Mouse (Mus musculus) layer of hippocampus, adult 9-11 months (tissue): Measurements from ENCODE around the gene Olfr975.
"Not testable (repeated sequence)": the region's sequence is repeated elsewhere in the genome, so short reads cannot be mapped to it uniquely, and the experiment has no call there.

Experiments used
- DNase-seq: peaks from one replicate; pipeline ENCODE4 v3.0.0; 2022

The Olfr975 gene

DNA sequence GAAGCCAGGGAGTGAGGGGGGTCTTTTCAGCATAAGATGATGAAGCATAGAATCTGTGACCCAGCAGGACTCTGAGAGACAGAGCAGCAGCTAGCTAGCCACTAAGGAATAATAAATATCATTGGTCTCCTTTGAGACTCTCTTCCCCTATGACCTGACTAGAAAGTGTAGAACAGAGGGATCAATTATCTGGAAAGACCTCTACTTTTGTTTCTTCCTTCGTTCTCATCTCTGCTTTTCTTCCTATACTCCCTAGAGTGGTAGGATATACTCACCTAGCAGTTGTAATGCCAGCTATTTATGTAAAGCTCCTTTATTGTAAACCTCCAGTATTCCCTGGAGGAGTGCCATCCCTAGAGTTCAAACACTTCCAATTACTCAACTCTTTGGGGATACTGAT is at the start of gene Olfr975:
Olfr975 (minus strand) TSS at position 101 of the 400 bp plus-strand sequence.
- no peak for DNase-seq

DNA sequence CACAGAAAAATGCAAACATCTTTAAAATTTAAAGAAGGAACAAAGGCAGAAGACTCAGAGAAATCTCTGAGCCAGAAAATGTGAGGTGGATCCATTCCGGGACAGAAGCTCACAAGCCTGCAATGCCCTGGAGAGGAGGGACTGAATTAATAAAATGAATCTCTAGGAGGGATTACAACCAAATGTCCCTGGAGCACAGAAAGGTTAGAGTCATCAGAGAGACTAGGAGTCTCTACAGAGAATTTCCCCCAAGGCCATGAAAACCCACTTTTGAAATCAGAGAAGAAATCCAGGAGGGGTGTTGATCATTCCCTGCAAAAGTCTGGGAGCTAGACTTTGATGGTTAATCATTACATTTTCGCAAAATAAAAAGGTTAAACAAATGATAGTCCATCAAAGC is 40.0 kb upstream of the Olfr975 start, which contains the start of gene Olfr978:
Olfr978 (plus strand) TSS at position 301 of the 400 bp plus-strand sequence.
- DNase-seq: no peak

DNA sequence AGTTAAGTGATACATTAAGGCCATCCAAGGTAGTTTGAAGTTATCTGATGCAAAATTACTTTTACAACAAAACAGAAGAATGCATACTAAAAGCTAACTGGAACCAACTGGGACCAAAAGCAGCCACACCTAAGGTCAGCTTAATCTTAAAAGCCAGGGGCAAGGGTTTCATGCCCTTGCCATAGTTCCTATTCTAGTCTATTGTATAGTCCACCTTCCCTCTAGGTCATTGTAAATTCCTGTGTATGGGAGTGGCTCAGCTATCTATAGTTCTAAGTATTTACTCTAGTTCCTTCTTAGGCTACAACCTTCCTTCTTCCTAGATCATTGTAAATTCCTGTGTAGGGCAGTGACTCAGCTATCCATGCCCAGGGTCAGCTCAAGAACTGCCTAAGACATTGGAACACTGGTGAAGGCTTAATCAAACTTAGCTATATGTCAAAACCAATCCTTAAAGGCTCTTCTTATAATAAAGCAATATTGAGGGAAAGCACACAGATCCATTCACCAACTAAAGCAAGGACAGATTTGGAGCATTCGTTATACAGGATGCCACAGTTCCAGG is 24.8 kb upstream of the Olfr975 start:
- DNase-seq: not testable (repeated sequence)

DNA sequence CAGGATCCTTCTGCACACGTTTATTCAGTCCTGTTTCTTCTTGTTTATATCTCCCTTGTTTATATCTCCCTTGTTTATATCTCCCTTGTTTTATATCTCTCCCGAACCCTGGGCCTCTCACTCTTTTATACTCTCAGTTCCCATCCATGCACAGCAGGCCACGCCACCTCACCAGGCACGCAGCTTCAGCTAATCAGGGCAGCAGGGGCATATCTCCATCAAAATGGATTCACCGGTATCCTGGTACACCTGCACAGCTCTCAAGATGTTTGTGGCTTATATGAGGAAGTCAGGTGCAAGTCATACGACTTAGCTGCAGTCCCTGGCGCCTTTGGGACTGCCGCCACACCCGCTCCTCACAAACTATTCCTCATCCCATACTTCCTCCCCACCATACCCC is 9.2 kb upstream of the Olfr975 start, which contains the start of gene Olfr976:
Olfr976 (minus strand) TSS at position 101 of the 400 bp plus-strand sequence.
- not testable (repeated sequence) for DNase-seq

DNA sequence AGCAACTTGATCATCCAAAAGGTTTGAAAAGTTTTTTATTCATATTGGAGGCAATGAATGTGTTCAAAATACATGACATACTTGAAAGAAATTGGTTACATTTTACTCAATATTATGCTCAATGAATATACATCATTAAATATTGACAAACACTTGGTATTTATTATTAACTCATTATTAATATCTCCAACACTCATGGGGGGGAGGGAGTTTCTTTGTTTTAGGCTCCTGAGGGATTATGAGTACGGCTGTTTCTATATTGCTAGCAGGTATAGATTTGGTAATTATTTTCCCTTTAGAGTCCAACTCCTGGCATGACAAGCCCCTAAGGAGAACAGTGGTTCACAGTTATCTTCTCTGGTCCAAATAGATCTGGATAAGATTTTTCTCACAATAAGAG is 14.6 kb downstream of the Olfr975 start, which contains the start of gene Olfr974:
Olfr974 (plus strand) TSS at position 301 of the 400 bp plus-strand sequence.
- no peak for DNase-seq

DNA sequence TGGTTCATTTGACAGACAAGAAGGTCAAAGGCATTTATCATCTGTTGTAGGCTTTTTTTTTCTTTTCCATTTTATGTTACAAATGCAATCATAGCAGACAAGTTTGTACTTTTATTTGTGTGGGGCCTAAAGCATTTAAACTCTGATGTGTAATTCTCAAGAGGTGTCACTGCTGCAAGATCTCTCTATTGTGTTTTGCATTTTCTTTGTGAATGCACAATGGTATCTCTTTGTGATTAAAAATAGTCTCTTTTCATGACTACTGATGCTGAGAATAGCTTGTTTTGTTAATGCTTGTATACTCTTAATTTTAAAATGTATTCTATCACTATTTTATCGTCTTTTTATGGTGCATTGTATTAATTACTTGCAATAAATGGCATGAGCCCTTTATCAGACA is 23.0 kb downstream of the Olfr975 start:
- not testable (repeated sequence) for DNase-seq

DNA sequence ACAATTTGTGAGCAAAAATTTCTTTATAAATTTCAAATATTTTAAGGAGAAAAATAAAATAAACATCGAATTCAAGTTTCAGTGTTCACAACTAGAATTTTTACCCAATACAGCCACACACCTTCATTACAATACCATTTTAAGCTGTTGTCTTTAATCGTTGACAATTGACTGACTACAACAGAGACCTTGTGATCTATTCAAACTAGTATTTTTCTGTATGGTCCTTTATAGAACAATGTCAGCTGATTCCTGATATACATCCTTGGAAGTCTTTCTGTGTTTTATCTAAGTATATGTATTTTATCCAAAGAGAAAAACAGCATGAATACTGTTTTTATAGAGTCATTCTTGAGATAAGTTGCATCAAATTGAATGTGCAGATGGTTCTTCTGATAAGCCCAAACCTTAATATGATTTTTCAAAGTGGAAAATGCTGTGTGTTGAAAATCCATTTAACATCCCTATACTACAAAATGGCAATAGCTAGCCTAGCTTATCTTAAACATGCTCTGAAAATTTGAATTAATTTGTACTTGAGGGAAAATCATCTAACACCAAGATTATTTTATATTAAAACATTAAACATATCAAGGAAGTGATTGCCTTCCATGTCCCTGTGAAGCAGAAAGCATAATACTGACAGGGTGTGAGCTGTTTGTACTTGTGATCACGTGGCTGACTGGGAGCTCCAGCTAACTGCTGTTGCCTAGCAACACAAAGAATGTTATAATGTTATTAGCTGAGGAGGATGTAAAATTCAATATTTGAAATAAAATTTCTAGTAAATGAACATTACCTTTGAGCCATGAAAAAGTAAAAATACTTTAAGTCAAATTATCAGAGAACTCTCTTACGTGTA is 23.6 kb downstream of the Olfr975 start:
- DNase-seq: not testable (repeated sequence)

DNA sequence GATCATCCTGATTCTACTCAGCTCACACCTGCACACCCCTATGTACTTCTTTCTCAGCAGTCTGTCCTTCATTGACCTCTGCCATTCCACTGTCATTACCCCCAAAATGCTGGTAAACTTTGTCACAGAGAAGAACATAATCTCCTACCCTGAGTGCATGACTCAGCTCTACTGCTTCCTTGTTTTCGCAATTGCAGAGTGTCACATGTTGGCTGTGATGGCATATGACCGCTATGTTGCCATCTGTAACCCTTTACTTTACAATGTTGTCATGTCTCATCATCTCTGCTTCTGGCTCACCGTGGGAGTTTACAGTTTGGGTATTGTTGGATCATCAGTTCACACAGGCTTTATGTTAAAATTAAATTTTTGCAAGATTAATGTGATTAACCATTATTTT is 41.9 kb downstream of the Olfr975 start:
- DNase-seq: no peak

DNA sequence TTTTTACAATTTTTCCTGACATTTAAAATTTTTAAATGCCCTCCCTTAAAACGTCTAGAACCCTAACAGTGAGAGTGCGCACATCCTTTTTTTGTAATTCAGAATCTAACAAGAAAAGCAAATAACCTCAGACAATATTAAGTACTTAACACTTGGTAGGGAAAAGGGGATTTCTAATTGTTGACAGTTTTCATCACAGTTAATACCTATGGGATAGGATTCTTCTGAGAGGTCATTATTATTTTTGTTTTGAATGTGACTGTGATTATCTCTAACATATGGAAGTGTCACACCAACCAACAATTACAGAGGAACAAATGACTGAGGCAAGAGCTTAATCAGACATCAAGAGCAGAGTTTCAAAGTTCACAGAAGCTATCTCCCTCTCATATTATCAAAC is 44.8 kb downstream of the Olfr975 start, which contains the start of gene Olfr229:
Olfr229 (plus strand) TSS at position 301 of the 400 bp plus-strand sequence.
- no peak for DNase-seq

DNA sequence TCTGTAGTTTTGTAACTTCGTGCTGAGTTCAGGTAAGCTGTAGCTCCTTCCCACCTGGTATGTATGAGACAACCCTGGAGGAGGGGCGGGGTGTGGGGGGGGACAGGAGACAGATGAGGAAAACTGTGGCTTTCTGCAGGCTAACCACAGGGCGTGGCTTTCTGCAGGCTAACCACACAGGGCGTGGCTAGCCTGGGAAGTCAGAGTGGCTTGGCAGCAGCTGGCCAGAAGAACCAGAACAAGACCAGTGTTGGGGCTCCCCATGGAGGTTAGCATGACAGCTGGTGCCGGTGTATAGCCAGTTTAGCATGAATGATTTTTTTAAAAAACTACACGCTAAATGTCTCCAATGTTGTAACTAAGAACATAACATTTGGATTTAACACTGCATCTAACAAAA is 46.7 kb downstream of the Olfr975 start:
- no peak for DNase-seq
